Comparison of ENCODE assay signal across 31 mouse cellular contexts in genomic region chr7:25601346-25601745, GRCm38 (mm10). TPM values are rescaled to one million over a fixed set of nuclear protein-coding genes. Genes with fewer than 3 reads are reported as not detected.
DNase-seq lines count a peak whose midpoint lies in the region; ATAC-seq and TF ChIP-seq lines count a peak whose summit lies in the region.
"Had no signal": no experiment of that assay in that cellular context is flagged by ENCODE, and none has a peak within 500 bp of the region (broad histone marks: within the 10 kb centered on the region; RNA-seq: fewer than 3 reads in every experiment).

No protein-coding gene starts in this region.

- no peak for TF ChIP-seq POLR2A in testis, adult 2 months (IDR thresholded peaks at IDR 0.05; ENCODE audit: control insufficient read depth, low read depth, low read length)

- no peaks in the 10 kb centered on the region for H3K36me3 ChIP-seq in heart, embryonic 11.5 days (ENCODE audit: control insufficient read depth, insufficient read depth, low read length)
- H3K36me3 ChIP-seq in testis, adult 2 months (ENCODE audit: control insufficient read depth, insufficient read depth, low read length) = no peaks in the 10 kb centered on the region
- H3K36me3 ChIP-seq in midbrain, embryonic 16.5 days (ENCODE audit: control insufficient read depth, insufficient read depth, low read length) = no peaks in the 10 kb centered on the region
- no peaks in the 10 kb centered on the region for H3K36me3 ChIP-seq in forebrain, embryonic 10.5 days (replicated peaks)
- H3K36me3 ChIP-seq: G1E; heart, embryonic 13.5 days had no signal

- DNase-seq in heart, adult 11 months = peak; percentile 78
- DNase-seq in testis, postnatal 14 days (ENCODE audit: low spot score) = no peak
- peak; percentile 75 for DNase-seq in R1 (ENCODE audit: low read depth, low spot score)
- no peak for DNase-seq in forebrain, embryonic 10.5 days (ENCODE audit: extremely low spot score, low spot score)
- DNase-seq: adrenal gland, adult 2 months; adrenal gland, postnatal 14 days; cerebellum, adult 11-12 months; cerebellum, adult 8-10 months; cerebellum, postnatal 10 days; cerebellum, postnatal 36 days; forebrain, postnatal 0 days; gastrocnemius, postnatal 25 days; heart, postnatal 14 days; heart, postnatal 4 days; kidney, adult 18-20 months had no signal

- ATAC-seq in heart, embryonic 11.5 days (replicated peaks; ENCODE audit: insufficient number of reproducible peaks, low FRiP score, low TSS enrichment) = no peak
- no peak for ATAC-seq in midbrain, embryonic 16.5 days
- no peak for ATAC-seq in cerebellum, adult (ENCODE audit: insufficient number of reproducible peaks, low FRiP score, low TSS enrichment)
- ATAC-seq: forebrain, embryonic 14.5 days; forebrain, postnatal 0 days; hindbrain, postnatal 0 days; inflammation-experienced regulatory T-cells, adult 6 months; intestine, embryonic 16.5 days had no signal

- no peak overlapping the region for H3K9ac ChIP-seq in heart, embryonic 11.5 days (ENCODE audit: low read depth, low read length)
- no peak overlapping the region for H3K9ac ChIP-seq in midbrain, embryonic 16.5 days (ENCODE audit: low read depth, low read length)
- H3K9ac ChIP-seq: forebrain, postnatal 0 days; heart, embryonic 13.5 days; hindbrain, embryonic 14.5 days had no signal

- no peaks in the 10 kb centered on the region for H3K27me3 ChIP-seq in heart, embryonic 11.5 days (ENCODE audit: control insufficient read depth, insufficient read depth, low read length)
- no peaks in the 10 kb centered on the region for H3K27me3 ChIP-seq in testis, adult 2 months (ENCODE audit: control insufficient read depth, insufficient read depth, low read length)
- no peaks in the 10 kb centered on the region for H3K27me3 ChIP-seq in midbrain, embryonic 16.5 days (ENCODE audit: control insufficient read depth, insufficient read depth, low read depth, low read length)
- no peaks in the 10 kb centered on the region for H3K27me3 ChIP-seq in forebrain, embryonic 10.5 days (ENCODE audit: poor library complexity, severe bottlenecking)

- H3K9me3 ChIP-seq in heart, embryonic 11.5 days (replicated peaks; ENCODE audit: control insufficient read depth, low read length) = no peaks in the 10 kb centered on the region
- no peaks in the 10 kb centered on the region for H3K9me3 ChIP-seq in midbrain, embryonic 16.5 days (replicated peaks; ENCODE audit: control insufficient read depth, low read length, poor library complexity, severe bottlenecking)
- H3K9me3 ChIP-seq in forebrain, embryonic 10.5 days = no peaks in the 10 kb centered on the region
- H3K9me3 ChIP-seq: G1E; heart, embryonic 13.5 days had no signal

- H3K4me3 ChIP-seq in heart, embryonic 11.5 days (ENCODE audit: low read depth, low read length) = no peak overlapping the region
- peak overlapping the region; percentile 69 for H3K4me3 ChIP-seq in testis, adult 2 months (ENCODE audit: control insufficient read depth, low read depth, low read length)
- no peak overlapping the region for H3K4me3 ChIP-seq in midbrain, embryonic 16.5 days (ENCODE audit: low read depth, low read length)
- no peak overlapping the region for H3K4me3 ChIP-seq in forebrain, embryonic 10.5 days
- H3K4me3 ChIP-seq: heart, embryonic 13.5 days had no signal

- H3K4me2 ChIP-seq in heart, embryonic 11.5 days = no peak overlapping the region
- no peak overlapping the region for H3K4me2 ChIP-seq in midbrain, embryonic 16.5 days (ENCODE audit: low read length)
- H3K4me2 ChIP-seq: heart, embryonic 13.5 days; hindbrain, embryonic 14.5 days had no signal

- TF ChIP-seq CTCF in testis, adult 2 months (IDR thresholded peaks at IDR 0.05; ENCODE audit: control insufficient read depth, insufficient read depth, insufficient replicate concordance, low read depth, low read length) = no peak

- no peak overlapping the region for H3K27ac ChIP-seq in heart, embryonic 11.5 days (ENCODE audit: low read depth, low read length)
- no peak overlapping the region for H3K27ac ChIP-seq in testis, adult 2 months (ENCODE audit: control insufficient read depth, insufficient read depth, low read depth, low read length)
- H3K27ac ChIP-seq in midbrain, embryonic 16.5 days (ENCODE audit: low read length) = no peak overlapping the region
- H3K27ac ChIP-seq in forebrain, embryonic 10.5 days = no peak overlapping the region
- H3K27ac ChIP-seq: heart, embryonic 13.5 days; hindbrain, embryonic 14.5 days; hindbrain, postnatal 0 days had no signal

- H3K4me1 ChIP-seq in heart, embryonic 11.5 days (ENCODE audit: control insufficient read depth, insufficient read depth, low read length) = no peaks in the 10 kb centered on the region
- H3K4me1 ChIP-seq in testis, adult 2 months (ENCODE audit: control insufficient read depth, insufficient read depth, low read length) = peaks cover 17% of the 10 kb centered on the region
- H3K4me1 ChIP-seq in midbrain, embryonic 16.5 days (ENCODE audit: control insufficient read depth, insufficient read depth, low read length) = no peaks in the 10 kb centered on the region
- no peaks in the 10 kb centered on the region for H3K4me1 ChIP-seq in forebrain, embryonic 10.5 days
- H3K4me1 ChIP-seq: heart, embryonic 13.5 days had no signal

- 78% methylated on average over 16 of the region's 16 CpGs for WGBS in heart, embryonic 11.5 days (ENCODE audit: insufficient replicate concordance)
- 90% methylated on average over 16 of the region's 16 CpGs for WGBS in midbrain, embryonic 16.5 days
- 92% methylated on average over 16 of the region's 16 CpGs for WGBS in forebrain, embryonic 10.5 days

RNA-seq across cellular contexts. Expression of gene Erich4, which starts 14.3 kb away (rescaled TPM):
- polyA plus RNA-seq in heart, embryonic 11.5 days (2014; fragmentation: Nextera tagmentation; extraction: Ambion mirVana) = not detected in 2 replicates
- polyA plus RNA-seq in testis, adult 2 months (2012; rRNA removed) = not detected in 2 replicates
- not detected in 2 replicates for polyA plus RNA-seq in midbrain, embryonic 16.5 days (2015; fragmentation: Nextera tagmentation; extraction: Ambion mirVana)
- polyA plus RNA-seq in forebrain, embryonic 10.5 days (2016; fragmentation: Nextera tagmentation; extraction: Ambion mirVana) = not detected in 2 replicates
- polyA plus RNA-seq: adrenal gland, adult 2 months; cortical plate, adult 2 months; embryonic facial prominence, embryonic 11.5 days; embryonic facial prominence, embryonic 14.5 days; forebrain, embryonic 11.5 days; forebrain, embryonic 14.5 days; forebrain, postnatal 0 days; G1E; heart, embryonic 13.5 days; hindbrain, embryonic 11.5 days; hindbrain, embryonic 14.5 days; hindbrain, postnatal 0 days; inflammation-experienced regulatory T-cells, adult 6 months had no signal

RNA-seq across cellular contexts. Expression of gene Dmac2, which starts 17.9 kb away (rescaled TPM):
- polyA plus RNA-seq in heart, embryonic 11.5 days (2014; fragmentation: Nextera tagmentation; extraction: Ambion mirVana) = 52.3 and 60.3 TPM in 2 replicates
- 53.6 and 57.8 TPM in 2 replicates for polyA plus RNA-seq in testis, adult 2 months (2012; rRNA removed)
- 44.5 and 48.7 TPM in 2 replicates for polyA plus RNA-seq in midbrain, embryonic 16.5 days (2015; fragmentation: Nextera tagmentation; extraction: Ambion mirVana)
- polyA plus RNA-seq in forebrain, embryonic 10.5 days (2016; fragmentation: Nextera tagmentation; extraction: Ambion mirVana) = 26.9 and 27.0 TPM in 2 replicates

RNA-seq across cellular contexts. Expression of gene B3gnt8, which starts 25.1 kb away (rescaled TPM):
- 2.5 and 4.0 TPM in 2 replicates for polyA plus RNA-seq in heart, embryonic 11.5 days (2014; fragmentation: Nextera tagmentation; extraction: Ambion mirVana)
- 3.1 and 3.9 TPM in 2 replicates for polyA plus RNA-seq in testis, adult 2 months (2012; rRNA removed)
- polyA plus RNA-seq in midbrain, embryonic 16.5 days (2015; fragmentation: Nextera tagmentation; extraction: Ambion mirVana) = 0.64 and 0.73 TPM in 2 replicates
- polyA plus RNA-seq in forebrain, embryonic 10.5 days (2016; fragmentation: Nextera tagmentation; extraction: Ambion mirVana) = 0.79 and 1.1 TPM in 2 replicates

RNA-seq across cellular contexts. Expression of gene Bckdha, which starts 57.4 kb away (rescaled TPM):
- polyA plus RNA-seq in heart, embryonic 11.5 days (2014; fragmentation: Nextera tagmentation; extraction: Ambion mirVana) = 41.4 and 45.7 TPM in 2 replicates
- 69.0 and 76.6 TPM in 2 replicates for polyA plus RNA-seq in testis, adult 2 months (2012; rRNA removed)
- polyA plus RNA-seq in midbrain, embryonic 16.5 days (2015; fragmentation: Nextera tagmentation; extraction: Ambion mirVana) = 38.2 and 41.4 TPM in 2 replicates
- 42.5 and 44.0 TPM in 2 replicates for polyA plus RNA-seq in forebrain, embryonic 10.5 days (2016; fragmentation: Nextera tagmentation; extraction: Ambion mirVana)

RNA-seq across cellular contexts. Expression of gene Exosc5, which starts 57.6 kb away (rescaled TPM):
- 40.4 and 44.8 TPM in 2 replicates for polyA plus RNA-seq in heart, embryonic 11.5 days (2014; fragmentation: Nextera tagmentation; extraction: Ambion mirVana)
- polyA plus RNA-seq in testis, adult 2 months (2012; rRNA removed) = 466 and 545 TPM in 2 replicates
- polyA plus RNA-seq in midbrain, embryonic 16.5 days (2015; fragmentation: Nextera tagmentation; extraction: Ambion mirVana) = 35.2 and 35.4 TPM in 2 replicates
- polyA plus RNA-seq in forebrain, embryonic 10.5 days (2016; fragmentation: Nextera tagmentation; extraction: Ambion mirVana) = 81.0 and 82.1 TPM in 2 replicates

Comparison
In these comparisons a context has a peak if more than half of its experiments do, and no peak if none do; other contexts are left out.
1. DNase-seq: peak in heart, adult 11 months (single experiment) and R1 (single experiment); none in testis, postnatal 14 days (single experiment) and forebrain, embryonic 10.5 days (single experiment).